Mouse (Mus musculus): ENCODE results near the gene Ano9. TPM values are rescaled to one million over a fixed set of nuclear protein-coding genes. Genes with fewer than 3 reads are reported as not detected.

Ano9 gene
- 7.8 and 10.3 TPM in 2 replicates for polyA plus RNA-seq (2012; rRNA removed)

GRCm38 (mm10) chr7:141117636-141118035, at the start of gene Ano9:
Gene Ano9, minus strand, starts transcription at chr7:141117806.

GRCm38 (mm10) chr7:141122245-141122644, 4.6 kb upstream of the Ano9 start, which contains the start of gene Ptdss2:
Gene Ptdss2, plus strand, starts transcription at chr7:141122382.

GRCm38 (mm10) chr7:141099911-141100691, 17.5 kb downstream of the Ano9 start, which contains the start of gene Sigirr:
Gene Sigirr, minus strand, starts transcription at chr7:141100572.

GRCm38 (mm10) chr7:141077841-141078240, 39.8 kb downstream of the Ano9 start, which contains the start of gene Pkp3:
Gene Pkp3, plus strand, starts transcription at chr7:141078218.

GRCm38 (mm10) chr7:141060426-141061242, 57.0 kb downstream of the Ano9 start, which contains the start of gene B4galnt4:
Gene B4galnt4, plus strand, starts transcription at chr7:141061104.

Other genes starting within 250 kb of the Ano9 start
- gene Psmd13, start 235.8 kb downstream of the Ano9 start, polyA plus RNA-seq (2012; rRNA removed), result 36.4 TPM in 2 replicates
- gene Sirt3, start 235.5 kb downstream of the Ano9 start, polyA plus RNA-seq (2012; rRNA removed), result 46.5 and 51.9 TPM in 2 replicates
- gene Cox8b, start 217.4 kb downstream of the Ano9 start, polyA plus RNA-seq (2012; rRNA removed), result 0.19 and 0.20 TPM in 2 replicates
- gene Nlrp6, start 196.9 kb downstream of the Ano9 start, polyA plus RNA-seq (2012; rRNA removed), result 61.4 and 61.9 TPM in 2 replicates
- 12.3 and 13.2 TPM in 2 replicates for gene Pgghg, start 176.4 kb downstream of the Ano9 start, polyA plus RNA-seq (2012; rRNA removed)
- gene Ifitm5, start 167.5 kb downstream of the Ano9 start, polyA plus RNA-seq (2012; rRNA removed), result 0.67 and 0.85 TPM in 2 replicates
- 0.14 TPM in 1 of 2 replicates, not detected in the other for gene Gm45717, start 161.9 kb downstream of the Ano9 start, polyA plus RNA-seq (2012; rRNA removed)
- 552 and 564 TPM in 2 replicates for gene Ifitm2, start 161.8 kb downstream of the Ano9 start, polyA plus RNA-seq (2012; rRNA removed)
- 53.0 and 54.4 TPM in 2 replicates for gene Ifitm1, start 150.6 kb downstream of the Ano9 start, polyA plus RNA-seq (2012; rRNA removed)
- gene Ifitm3, start 107.0 kb downstream of the Ano9 start, polyA plus RNA-seq (2012; rRNA removed), result 164 and 239 TPM in 2 replicates
- 193 and 325 TPM in 2 replicates for gene Ifitm6, start 99.9 kb downstream of the Ano9 start, polyA plus RNA-seq (2012; rRNA removed)
- gene Gm17387, start 88.7 kb downstream of the Ano9 start, polyA plus RNA-seq (2012; rRNA removed), result not detected in 2 replicates
- 0.46 and 0.61 TPM in 2 replicates for gene B4galnt4, start 56.7 kb downstream of the Ano9 start, polyA plus RNA-seq (2012; rRNA removed)
- 0.74 and 0.85 TPM in 2 replicates for gene Pkp3, start 39.6 kb downstream of the Ano9 start, polyA plus RNA-seq (2012; rRNA removed)
- gene Sigirr, start 17.2 kb downstream of the Ano9 start, polyA plus RNA-seq (2012; rRNA removed), result 17.1 and 19.8 TPM in 2 replicates
- gene Ptdss2, start 4.6 kb upstream of the Ano9 start, polyA plus RNA-seq (2012; rRNA removed), result 41.9 and 44.3 TPM in 2 replicates
- 45.4 and 45.9 TPM in 2 replicates for gene Rnh1, start 55.1 kb upstream of the Ano9 start, polyA plus RNA-seq (2012; rRNA removed)
- 39.5 and 41.3 TPM in 2 replicates for gene Hras, start 76.2 kb upstream of the Ano9 start, polyA plus RNA-seq (2012; rRNA removed)
- 3.1 and 3.4 TPM in 2 replicates for gene Lrrc56, start 76.4 kb upstream of the Ano9 start, polyA plus RNA-seq (2012; rRNA removed)
- gene Lmntd2, start 96.3 kb upstream of the Ano9 start, polyA plus RNA-seq (2012; rRNA removed), result 2.5 and 2.6 TPM in 2 replicates
- 29.2 and 33.5 TPM in 2 replicates for gene Rassf7, start 98.1 kb upstream of the Ano9 start, polyA plus RNA-seq (2012; rRNA removed)
- 6.8 and 9.2 TPM in 2 replicates for gene Phrf1, start 111.0 kb upstream of the Ano9 start, polyA plus RNA-seq (2012; rRNA removed)
- gene Irf7, start 148.7 kb upstream of the Ano9 start, polyA plus RNA-seq (2012; rRNA removed), result 54.2 and 82.1 TPM in 2 replicates
- 0.13 and 0.29 TPM in 2 replicates for gene Cdhr5, start 159.0 kb upstream of the Ano9 start, polyA plus RNA-seq (2012; rRNA removed)
- 0.12 and 0.37 TPM in 2 replicates for gene Sct, start 161.3 kb upstream of the Ano9 start, polyA plus RNA-seq (2012; rRNA removed)
- gene Drd4, start 174.2 kb upstream of the Ano9 start, polyA plus RNA-seq (2012; rRNA removed), result not detected in 2 replicates
- gene Deaf1, start 209.9 kb upstream of the Ano9 start, polyA plus RNA-seq (2012; rRNA removed), result 5.7 and 6.8 TPM in 2 replicates
- gene Tmem80, start 209.9 kb upstream of the Ano9 start, polyA plus RNA-seq (2012; rRNA removed), result 11.9 and 13.7 TPM in 2 replicates
- 35.8 and 50.7 TPM in 2 replicates for gene Eps8l2, start 221.1 kb upstream of the Ano9 start, polyA plus RNA-seq (2012; rRNA removed)

Data from liver, embryonic 18 days (tissue).